Mouse (Mus musculus) heart, adult 9 months (tissue): ENCODE data around the gene Slc22a23.

ENCODE experiments used
- DNase-seq, 2 experiments: peaks; one replicate each; pipeline ENCODE4 v3.0.0; 2022; ENCODE audit warnings: low spot score in 2 of 2

The Slc22a23 gene

DNA sequence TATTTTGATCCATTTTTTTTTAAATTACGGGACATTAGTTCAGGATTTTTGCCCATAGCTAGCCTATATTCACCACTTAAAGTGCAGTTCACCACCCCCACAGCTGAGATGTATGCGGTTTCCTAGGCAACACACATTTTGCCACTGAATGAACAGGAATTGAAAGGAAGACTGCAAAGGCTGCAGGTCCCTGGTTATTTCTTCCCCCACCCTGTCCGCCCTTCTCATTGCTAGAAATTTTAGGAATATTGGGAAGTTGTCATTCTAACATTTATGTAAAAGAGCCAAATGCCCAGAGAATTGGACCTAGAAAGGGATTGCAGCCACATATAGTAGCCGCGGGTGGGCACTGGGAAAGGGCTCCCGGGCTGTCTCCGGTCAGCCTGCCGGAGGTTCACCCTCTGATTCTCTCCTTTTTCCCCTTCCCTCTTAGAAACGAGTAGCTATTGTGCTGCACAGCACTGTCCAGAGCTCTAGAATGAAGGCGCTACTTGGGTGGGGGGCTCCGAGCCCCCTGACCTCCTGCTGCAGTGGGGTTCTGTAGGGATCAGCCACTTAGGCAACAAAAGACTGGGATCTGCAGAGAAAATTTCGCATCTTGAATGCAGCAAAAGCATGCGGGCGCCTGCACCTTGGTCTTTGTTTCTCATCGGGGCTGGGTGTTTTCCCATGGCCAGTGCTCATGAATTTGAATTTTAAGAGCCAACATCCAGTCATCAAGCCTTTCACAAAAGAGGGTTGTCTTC is 211.5 kb downstream of the Slc22a23 start:
- no peak for DNase-seq

DNA sequence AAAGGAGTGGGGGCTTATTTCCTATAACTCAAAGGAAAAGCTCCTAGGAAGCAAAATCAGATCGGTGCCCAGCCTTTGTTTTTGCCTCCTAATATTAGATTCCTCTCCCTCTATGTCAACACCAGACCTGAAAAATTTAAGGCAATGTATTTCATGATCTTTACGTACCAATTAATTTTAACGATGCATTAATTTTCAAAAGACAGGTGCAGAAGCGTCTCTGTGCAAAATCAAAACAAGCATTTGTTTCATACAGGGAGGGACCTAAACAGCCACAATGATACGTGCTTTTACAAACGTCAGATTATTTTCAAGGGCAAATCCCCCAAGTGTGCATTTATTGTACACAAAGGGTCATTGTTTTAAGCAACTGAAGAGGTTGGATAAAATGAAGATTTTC is 212.1 kb downstream of the Slc22a23 start:
- DNase-seq, result no peak

DNA sequence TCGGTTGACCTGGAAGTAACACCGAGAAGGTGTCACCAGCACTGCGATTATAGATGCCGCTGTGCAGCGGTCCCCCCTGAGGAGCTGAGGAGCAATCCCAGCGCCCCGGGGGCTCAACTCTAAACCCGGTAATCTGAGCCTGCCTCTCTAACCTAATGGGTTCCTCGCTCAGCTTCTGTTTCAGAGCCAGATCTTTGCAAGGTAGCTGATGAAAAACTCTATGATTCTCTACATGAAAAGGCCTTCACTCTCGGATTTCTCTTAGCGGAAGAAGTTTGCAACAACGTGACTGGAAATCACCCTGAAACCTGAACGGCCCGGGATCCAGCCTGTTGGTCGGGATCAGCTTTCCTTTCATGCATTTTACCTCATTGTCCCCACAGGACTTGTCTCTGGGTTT is 212.7 kb downstream of the Slc22a23 start:
- DNase-seq, result no peak

DNA sequence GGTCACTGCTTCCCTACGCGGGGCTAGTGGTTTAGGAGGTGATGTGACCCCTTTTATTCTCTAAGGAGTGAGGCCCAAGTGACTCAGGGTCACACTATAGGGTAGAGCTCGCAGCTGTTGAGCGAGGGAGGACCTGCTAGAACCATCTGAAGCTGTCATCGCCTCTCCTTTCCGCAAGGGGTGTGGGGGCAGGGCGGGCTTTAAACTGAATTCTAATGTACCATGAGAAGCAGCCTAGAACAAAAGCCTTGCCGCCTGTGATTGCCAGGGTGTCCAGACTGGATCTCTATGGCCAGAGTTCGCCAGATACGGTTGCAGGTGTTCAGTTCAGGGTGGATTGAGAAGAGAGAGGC is 213.3 kb downstream of the Slc22a23 start:
- DNase-seq, result no peak

DNA sequence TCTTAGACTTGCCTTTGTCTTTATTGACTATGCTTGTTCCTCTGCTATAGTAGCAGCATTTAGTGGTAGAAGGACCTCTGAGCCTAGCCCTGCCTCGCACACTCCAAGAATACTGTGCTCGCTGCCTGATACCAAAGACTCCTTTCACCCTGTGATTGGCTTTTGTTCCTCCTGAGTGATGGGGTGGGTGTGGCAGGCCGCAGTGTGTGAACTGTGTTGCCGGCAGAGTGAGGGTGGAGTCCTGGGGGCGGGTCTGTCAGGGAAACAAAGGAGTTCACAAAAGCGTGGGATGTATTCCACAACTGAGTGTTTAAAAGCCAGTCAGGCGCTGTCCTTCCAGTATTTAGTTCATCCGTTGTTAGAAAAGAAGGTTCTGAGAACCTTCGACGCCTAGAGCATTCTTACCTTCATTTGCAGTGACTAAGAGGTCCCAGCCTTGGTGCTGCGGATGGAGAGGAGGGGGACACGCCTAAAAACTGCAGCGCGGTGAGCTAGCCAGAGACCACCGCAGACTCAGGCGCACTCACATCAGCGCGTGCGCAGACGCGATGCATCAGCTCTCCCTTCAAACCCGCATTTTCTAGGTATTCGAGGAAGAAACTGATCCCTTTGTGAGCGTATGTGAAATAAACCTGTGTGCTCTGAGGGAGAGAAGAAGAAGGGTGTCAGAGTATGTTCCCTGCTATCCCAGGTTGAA is 213.8 kb downstream of the Slc22a23 start:
- peak in 1 of 2 experiments; percentile 30 for DNase-seq

DNA sequence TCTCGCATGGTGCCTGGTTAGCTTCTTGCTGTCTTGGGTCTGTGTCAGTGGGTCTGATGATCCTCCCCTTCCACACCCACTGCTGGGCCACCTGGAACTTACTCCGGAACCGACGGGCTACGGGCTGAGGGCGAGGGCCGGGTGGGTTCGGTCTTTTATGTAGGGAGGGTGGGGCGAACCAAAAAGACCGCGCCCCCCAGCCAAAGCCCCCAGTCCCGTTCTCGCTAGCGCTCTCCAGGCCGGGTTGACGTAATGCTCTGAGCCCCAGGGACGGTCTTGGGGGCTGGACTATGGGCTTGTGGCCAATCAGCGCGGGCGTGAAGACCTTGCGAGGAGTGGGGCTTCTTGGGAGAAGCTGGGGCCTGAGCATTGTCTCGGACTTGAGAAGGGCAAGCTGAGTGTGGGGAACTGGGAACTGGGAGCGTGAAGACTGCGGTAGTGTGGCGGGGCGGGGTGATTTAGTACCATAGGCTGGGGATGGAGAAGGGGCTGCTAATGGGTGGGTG is 214.7 kb downstream of the Slc22a23 start, which contains the start of gene Tubb2b:
Tubb2b (minus strand) TSS at position 241 of the 506 bp plus-strand sequence.
- DNase-seq, result peak in 1 of 2 experiments; percentile 35

DNA sequence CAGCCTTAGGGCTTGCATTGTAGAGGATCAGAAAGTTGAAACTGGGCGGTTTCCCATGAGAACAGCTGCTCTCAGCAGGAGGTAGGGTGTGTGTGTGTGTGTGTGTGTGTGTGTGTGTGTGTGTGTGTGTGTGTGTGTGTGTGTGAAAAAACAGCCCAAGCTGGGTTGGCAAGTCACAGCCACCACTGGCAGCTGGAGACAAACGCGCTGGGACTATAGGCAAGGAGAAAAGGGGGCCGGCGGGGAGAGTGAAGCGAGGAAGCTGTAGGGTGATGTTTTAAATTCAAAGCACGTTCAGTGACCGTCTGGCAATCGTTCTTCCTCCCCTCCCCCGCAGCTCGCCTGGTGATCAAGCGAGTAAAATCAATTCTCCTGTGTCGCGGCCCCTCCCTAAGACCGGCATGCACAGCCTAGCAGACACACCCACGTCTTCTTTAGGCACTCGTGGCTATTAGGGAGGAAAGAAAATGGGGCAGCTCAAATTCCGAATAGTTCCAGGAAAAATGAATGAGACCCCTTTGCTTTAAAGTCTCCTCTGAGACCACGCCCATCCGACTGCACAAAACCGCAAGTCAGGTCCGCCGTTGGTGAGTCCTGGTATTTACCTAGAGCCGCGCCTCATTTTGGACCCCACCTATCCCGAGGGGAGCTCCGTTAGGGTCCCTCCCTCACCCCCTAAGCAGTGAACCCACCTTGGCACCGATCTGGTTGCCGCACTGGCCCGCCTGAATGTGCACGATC is 215.3 kb downstream of the Slc22a23 start:
- DNase-seq, result peak in 1 of 2 experiments; percentile 37
